Mouse (Mus musculus): ENCODE measurements around the gene Pdgfc. TPM values are rescaled to one million over a fixed set of nuclear protein-coding genes. Genes with fewer than 3 reads are reported as not detected.

Gene Pdgfc
- polyA plus RNA-seq, 1 experiment from 2014 or later, result 0.44 TPM

DNA sequence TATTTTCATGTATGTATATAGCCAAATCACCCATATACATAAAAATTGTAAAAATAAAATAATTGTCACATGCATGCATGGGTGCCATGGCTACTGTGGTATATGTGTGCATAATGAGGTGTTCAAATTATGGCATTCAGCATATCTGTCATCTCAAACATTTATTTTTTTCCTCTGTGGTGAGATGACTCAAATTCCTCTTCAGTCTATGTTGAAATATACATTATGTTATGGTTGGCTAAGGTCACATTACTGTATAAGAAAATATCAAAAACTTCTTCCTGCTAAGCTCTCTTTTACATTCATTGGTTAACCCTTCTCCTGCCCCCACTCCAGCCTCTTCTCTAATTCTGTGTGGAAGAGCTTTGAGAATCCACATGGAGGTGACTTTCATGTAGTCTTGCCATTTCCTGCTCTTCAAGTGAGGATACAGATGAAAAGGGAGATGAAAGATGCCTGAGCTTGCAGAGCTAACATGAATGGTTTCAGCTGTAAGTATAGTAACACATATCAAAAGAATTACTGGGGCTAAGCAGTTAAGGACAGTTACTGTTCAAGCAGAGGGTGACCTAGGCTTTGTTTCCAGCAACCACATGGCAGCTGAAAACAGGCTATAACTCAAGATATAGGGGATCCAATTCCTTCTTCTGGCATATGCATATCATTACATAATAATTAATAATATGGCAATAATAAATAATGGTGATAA, 124.4 kb downstream of the Pdgfc start:
- Histone ChIP-seq H3K9me3 (replicated peaks; ENCODE audit: control insufficient read depth, low read length) (no peaks in the 10 kb centered on the region), H3K9ac (ENCODE audit: low read depth, low read length) (no peak overlapping the region), H3K4me3 (ENCODE audit: low read depth, low read length) (no peak overlapping the region), H3K4me2 (ENCODE audit: low read depth, low read length) (no peak overlapping the region), H3K27ac (ENCODE audit: low read length) (no peak overlapping the region), H3K27me3 (ENCODE audit: control insufficient read depth, insufficient read depth, low read depth, low read length) (no peaks in the 10 kb centered on the region), H3K36me3 (ENCODE audit: control insufficient read depth, insufficient read depth) (no peaks in the 10 kb centered on the region), H3K4me1 (ENCODE audit: control insufficient read depth, low read depth, low read length) (no peaks in the 10 kb centered on the region)
- ATAC-seq (ENCODE audit: low read depth), result no peak

GRCm38 (mm10) chr3:81162129-81162528, 125.9 kb downstream of the Pdgfc start:
- no peaks in the 10 kb centered on the region for H3K27me3 ChIP-seq (ENCODE audit: control insufficient read depth, insufficient read depth, low read depth, low read length)
- no peak overlapping the region for H3K9ac ChIP-seq (ENCODE audit: low read depth, low read length)
- WGBS (ENCODE audit: insufficient replicate concordance), result 62% methylated on average over 4 of the region's 4 CpGs
- H3K27ac ChIP-seq (ENCODE audit: low read length), result no peak overlapping the region
- H3K4me2 ChIP-seq (ENCODE audit: low read depth, low read length), result no peak overlapping the region
- H3K4me3 ChIP-seq (ENCODE audit: low read depth, low read length), result no peak overlapping the region
- ATAC-seq (ENCODE audit: low read depth), result no peak
- no peaks in the 10 kb centered on the region for H3K4me1 ChIP-seq (ENCODE audit: control insufficient read depth, low read depth, low read length)
- no peaks in the 10 kb centered on the region for H3K9me3 ChIP-seq (replicated peaks; ENCODE audit: control insufficient read depth, low read length)
- no peaks in the 10 kb centered on the region for H3K36me3 ChIP-seq (ENCODE audit: control insufficient read depth, insufficient read depth)

DNA sequence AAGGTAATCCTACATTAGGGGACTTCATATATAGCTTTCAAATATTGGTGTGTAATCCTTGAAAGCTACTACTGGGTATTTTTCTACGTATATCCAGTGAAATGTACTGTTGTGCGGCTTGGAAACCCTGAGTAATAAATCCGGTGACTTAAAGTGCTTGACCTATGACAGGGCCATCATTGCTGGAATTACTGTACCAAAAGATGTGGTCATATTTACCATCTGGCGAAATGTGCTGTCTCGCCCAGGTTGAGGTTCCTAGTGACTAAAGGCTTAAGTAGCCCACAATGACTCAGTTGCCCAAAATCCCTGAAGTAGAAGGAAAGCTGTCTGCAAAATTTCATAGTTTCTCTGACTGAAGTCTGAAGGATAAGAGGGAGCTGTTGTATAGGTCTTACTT, 127.9 kb downstream of the Pdgfc start:
- no peaks in the 10 kb centered on the region for H3K27me3 ChIP-seq (ENCODE audit: control insufficient read depth, insufficient read depth, low read depth, low read length)
- no peak overlapping the region for H3K4me2 ChIP-seq (ENCODE audit: low read depth, low read length)
- no peaks in the 10 kb centered on the region for H3K9me3 ChIP-seq (replicated peaks; ENCODE audit: control insufficient read depth, low read length)
- 65% methylated on average over 5 of the region's 5 CpGs for WGBS (ENCODE audit: insufficient replicate concordance)
- no peak overlapping the region for H3K4me3 ChIP-seq (ENCODE audit: low read depth, low read length)
- H3K9ac ChIP-seq (ENCODE audit: low read depth, low read length), result no peak overlapping the region
- H3K36me3 ChIP-seq (ENCODE audit: control insufficient read depth, insufficient read depth), result no peaks in the 10 kb centered on the region
- no peak for ATAC-seq (ENCODE audit: low read depth)
- no peaks in the 10 kb centered on the region for H3K4me1 ChIP-seq (ENCODE audit: control insufficient read depth, low read depth, low read length)
- no peak overlapping the region for H3K27ac ChIP-seq (ENCODE audit: low read length)

DNA sequence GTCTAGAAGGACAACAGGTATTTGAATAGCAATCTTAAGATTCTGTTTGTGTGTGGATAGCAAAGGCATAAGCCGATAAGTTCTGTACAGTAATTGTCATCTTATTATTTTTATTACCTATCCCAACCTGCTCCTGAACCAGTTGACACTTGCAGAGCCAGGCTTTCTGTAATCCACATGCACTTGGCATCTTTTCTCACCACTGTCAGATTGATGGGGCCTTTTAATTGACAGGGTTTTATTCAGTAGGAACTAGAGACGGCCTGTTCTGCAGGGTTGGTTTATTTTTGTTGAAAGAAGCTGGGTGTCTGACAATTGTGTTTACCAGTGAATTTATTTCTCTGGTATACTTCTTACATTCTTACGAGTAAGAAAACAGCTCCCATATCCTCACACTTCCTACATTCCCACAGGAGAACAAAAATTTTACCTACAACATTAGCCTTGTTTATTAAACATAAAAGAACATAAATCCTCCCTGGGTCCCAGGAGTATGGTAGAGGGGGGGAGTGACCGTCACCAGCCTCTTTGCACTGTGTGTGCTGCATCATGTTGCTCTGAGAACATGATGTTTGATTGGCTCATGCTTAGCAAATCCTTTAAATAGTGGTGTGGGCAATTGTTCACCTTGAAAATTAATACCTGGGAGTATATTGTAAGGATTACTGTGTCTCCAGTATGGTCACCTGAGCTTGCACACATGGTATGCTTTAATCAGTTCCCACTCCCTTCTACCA, 134.0 kb downstream of the Pdgfc start:
- Histone ChIP-seq H3K27me3 (ENCODE audit: control insufficient read depth, insufficient read depth, low read depth, low read length) (no peaks in the 10 kb centered on the region), H3K4me3 (ENCODE audit: low read depth, low read length) (no peak overlapping the region), H3K27ac (ENCODE audit: low read length) (no peak overlapping the region), H3K9ac (ENCODE audit: low read depth, low read length) (no peak overlapping the region), H3K4me2 (ENCODE audit: low read depth, low read length) (no peak overlapping the region), H3K4me1 (ENCODE audit: control insufficient read depth, low read depth, low read length) (no peaks in the 10 kb centered on the region), H3K9me3 (replicated peaks; ENCODE audit: control insufficient read depth, low read length) (no peaks in the 10 kb centered on the region), H3K36me3 (ENCODE audit: control insufficient read depth, insufficient read depth) (no peaks in the 10 kb centered on the region)
- ATAC-seq (ENCODE audit: low read depth), result no peak
- 66% methylated on average over 4 of the region's 4 CpGs for WGBS (ENCODE audit: insufficient replicate concordance)

DNA sequence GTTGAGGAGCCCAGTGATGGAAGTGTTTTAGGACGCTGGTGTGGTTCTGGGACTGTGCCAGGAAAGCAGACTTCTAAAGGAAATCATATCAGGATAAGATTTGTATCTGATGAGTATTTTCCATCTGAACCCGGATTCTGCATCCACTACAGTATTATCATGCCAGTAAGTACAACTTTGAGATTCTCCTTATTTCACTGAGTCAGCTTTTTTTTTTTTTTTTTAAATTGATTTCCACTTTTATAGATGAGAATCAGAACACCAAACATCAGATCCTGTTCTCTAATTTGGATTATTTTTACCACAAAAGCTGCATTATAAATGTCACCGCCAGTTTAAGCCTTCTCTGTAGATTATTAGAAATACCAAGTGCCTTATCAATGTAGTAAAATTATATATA, 138.6 kb downstream of the Pdgfc start:
- WGBS (ENCODE audit: insufficient replicate concordance), result 54% methylated on average over 3 of the region's 3 CpGs
- no peaks in the 10 kb centered on the region for H3K9me3 ChIP-seq (replicated peaks; ENCODE audit: control insufficient read depth, low read length)
- no peak overlapping the region for H3K4me3 ChIP-seq (ENCODE audit: low read depth, low read length)
- H3K9ac ChIP-seq (ENCODE audit: low read depth, low read length), result no peak overlapping the region
- no peaks in the 10 kb centered on the region for H3K36me3 ChIP-seq (ENCODE audit: control insufficient read depth, insufficient read depth)
- no peaks in the 10 kb centered on the region for H3K27me3 ChIP-seq (ENCODE audit: control insufficient read depth, insufficient read depth, low read depth, low read length)
- H3K4me2 ChIP-seq (ENCODE audit: low read depth, low read length), result no peak overlapping the region
- H3K27ac ChIP-seq (ENCODE audit: low read length), result no peak overlapping the region
- no peaks in the 10 kb centered on the region for H3K4me1 ChIP-seq (ENCODE audit: control insufficient read depth, low read depth, low read length)
- ATAC-seq (ENCODE audit: low read depth), result no peak

- Histone ChIP-seq H3K36me3 (ENCODE audit: control insufficient read depth, insufficient read depth) (no peaks in the 10 kb centered on the region), H3K4me1 (ENCODE audit: control insufficient read depth, low read depth, low read length) (no peaks in the 10 kb centered on the region), H3K27me3 (ENCODE audit: control insufficient read depth, insufficient read depth, low read depth, low read length) (no peaks in the 10 kb centered on the region), H3K4me2 (ENCODE audit: low read depth, low read length) (no peak overlapping the region), H3K27ac (ENCODE audit: low read length) (no peak overlapping the region), H3K9me3 (replicated peaks; ENCODE audit: control insufficient read depth, low read length) (no peaks in the 10 kb centered on the region), H3K4me3 (ENCODE audit: low read depth, low read length) (no peak overlapping the region), H3K9ac (ENCODE audit: low read depth, low read length) (no peak overlapping the region)
- ATAC-seq (ENCODE audit: low read depth), result no peak
- 34% methylated on average over 1 of the region's 1 CpGs for WGBS (ENCODE audit: insufficient replicate concordance)
Observed at GRCm38 (mm10) chr3:81181319-81182013, 145.2 kb downstream of the Pdgfc start.

GRCm38 (mm10) chr3:81196937-81197336, 160.7 kb downstream of the Pdgfc start:
- Histone ChIP-seq H3K27ac (ENCODE audit: low read length) (no peak overlapping the region), H3K4me2 (ENCODE audit: low read depth, low read length) (no peak overlapping the region), H3K36me3 (ENCODE audit: control insufficient read depth, insufficient read depth) (no peaks in the 10 kb centered on the region), H3K27me3 (ENCODE audit: control insufficient read depth, insufficient read depth, low read depth, low read length) (no peaks in the 10 kb centered on the region), H3K9me3 (replicated peaks; ENCODE audit: control insufficient read depth, low read length) (no peaks in the 10 kb centered on the region), H3K4me3 (ENCODE audit: low read depth, low read length) (no peak overlapping the region), H3K9ac (ENCODE audit: low read depth, low read length) (no peak overlapping the region), H3K4me1 (ENCODE audit: control insufficient read depth, low read depth, low read length) (no peaks in the 10 kb centered on the region)
- no peak for ATAC-seq (ENCODE audit: low read depth)
- WGBS (ENCODE audit: insufficient replicate concordance), result 62% methylated on average over 2 of the region's 2 CpGs

DNA sequence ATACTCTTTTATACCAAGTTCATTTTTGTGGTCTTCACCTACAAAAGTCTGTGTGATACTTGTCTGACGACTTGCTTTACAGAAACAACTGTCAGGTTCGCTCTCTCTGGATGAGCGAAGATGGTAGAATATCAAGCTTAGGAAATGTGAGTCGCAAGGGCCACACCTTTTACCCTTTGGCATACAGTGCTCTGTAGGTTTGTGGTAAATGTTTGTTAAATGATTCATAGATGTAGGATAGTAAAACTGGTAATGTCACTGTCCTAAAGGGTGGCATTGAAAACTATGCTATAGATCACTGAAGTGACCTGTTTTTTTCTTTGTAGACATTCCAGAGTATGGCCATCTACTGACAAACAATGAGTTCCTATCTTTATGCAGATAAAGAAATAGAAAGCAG, 161.4 kb downstream of the Pdgfc start:
- no peak overlapping the region for H3K27ac ChIP-seq (ENCODE audit: low read length)
- no peaks in the 10 kb centered on the region for H3K9me3 ChIP-seq (replicated peaks; ENCODE audit: control insufficient read depth, low read length)
- H3K4me2 ChIP-seq (ENCODE audit: low read depth, low read length), result no peak overlapping the region
- 68% methylated on average over 4 of the region's 4 CpGs for WGBS (ENCODE audit: insufficient replicate concordance)
- ATAC-seq (ENCODE audit: low read depth), result no peak
- no peaks in the 10 kb centered on the region for H3K27me3 ChIP-seq (ENCODE audit: control insufficient read depth, insufficient read depth, low read depth, low read length)
- H3K4me3 ChIP-seq (ENCODE audit: low read depth, low read length), result no peak overlapping the region
- no peak overlapping the region for H3K9ac ChIP-seq (ENCODE audit: low read depth, low read length)
- no peaks in the 10 kb centered on the region for H3K36me3 ChIP-seq (ENCODE audit: control insufficient read depth, insufficient read depth)
- H3K4me1 ChIP-seq (ENCODE audit: control insufficient read depth, low read depth, low read length), result no peaks in the 10 kb centered on the region

GRCm38 (mm10) chr3:81200647-81201046, 164.4 kb downstream of the Pdgfc start:
- 58% methylated on average over 8 of the region's 8 CpGs for WGBS (ENCODE audit: insufficient replicate concordance)
- no peaks in the 10 kb centered on the region for H3K27me3 ChIP-seq (ENCODE audit: control insufficient read depth, insufficient read depth, low read depth, low read length)
- no peak for ATAC-seq (ENCODE audit: low read depth)
- no peak overlapping the region for H3K27ac ChIP-seq (ENCODE audit: low read length)
- H3K4me2 ChIP-seq (ENCODE audit: low read depth, low read length), result no peak overlapping the region
- H3K4me1 ChIP-seq (ENCODE audit: control insufficient read depth, low read depth, low read length), result no peaks in the 10 kb centered on the region
- no peak overlapping the region for H3K9ac ChIP-seq (ENCODE audit: low read depth, low read length)
- H3K9me3 ChIP-seq (replicated peaks; ENCODE audit: control insufficient read depth, low read length), result no peaks in the 10 kb centered on the region
- H3K4me3 ChIP-seq (ENCODE audit: low read depth, low read length), result no peak overlapping the region
- H3K36me3 ChIP-seq (ENCODE audit: control insufficient read depth, insufficient read depth), result no peaks in the 10 kb centered on the region

Data from liver, embryonic 16.5 days (tissue).